Comparison of ENCODE assay signal across 9 mouse cellular contexts in genomic region chr7:139200108-139200507, GRCm38 (mm10). TPM values are rescaled to one million over a fixed set of nuclear protein-coding genes. Genes with fewer than 3 reads are reported as not detected.
DNase-seq lines count a peak whose midpoint lies in the region.
"Had no signal": no experiment of that assay in that cellular context is flagged by ENCODE, and none has a peak within 500 bp of the region (broad histone marks: within the 10 kb centered on the region; RNA-seq: fewer than 3 reads in every experiment).

No protein-coding gene starts in this region.

- DNase-seq in 416B (ENCODE audit: low read depth) (peak; percentile 48), MN1 (ENCODE audit: low spot score) (peak; percentile 78)
- peak; percentile 73 to 81 for DNase-seq in cerebellum, postnatal 36 days
- peak; percentile 30 for DNase-seq in heart, adult 8-10 months (ENCODE audit: low spot score)
- peak; percentile 79 to 86 for DNase-seq in kidney, postnatal 4 days
- peak; percentile 42 to 61 for DNase-seq in lung, postnatal 4 days
- DNase-seq in right cerebral cortex, postnatal 36 days (ENCODE audit: low spot score in 2 of 2), result peak; percentile 59 to 60
- DNase-seq in thymus, postnatal 0 days (ENCODE audit: low spot score), result no peak

RNA-seq across cellular contexts. Expression of gene Lrrc27, which starts 12.7 kb away (rescaled TPM):
- total RNA-seq in heart, adult 8-10 months (2022), result 10 to 100 TPM; 15.6 to 18.8 (median 16.4) TPM
- polyA plus RNA-seq in thymus, postnatal 0 days (2015; fragmentation: Nextera tagmentation; extraction: Ambion mirVana), result 1.9 and 2.4 TPM in 2 replicates
- polyA plus RNA-seq: erythroblast, embryonic 14.5 days had no signal

RNA-seq across cellular contexts. Expression of gene Stk32c, which starts 13.0 kb away (rescaled TPM):
- total RNA-seq in heart, adult 8-10 months (2022), result under 1 TPM; 0.41 to 0.92 (median 0.43) TPM
- not detected in 2 replicates for polyA plus RNA-seq in thymus, postnatal 0 days (2015; fragmentation: Nextera tagmentation; extraction: Ambion mirVana)
- polyA plus RNA-seq: erythroblast, embryonic 14.5 days had no signal

RNA-seq across cellular contexts. Expression of gene Pwwp2b, which starts 48.2 kb away (rescaled TPM):
- 10 to 100 TPM in 2 of 4 experiments, 1 to 10 TPM in 2; 8.1 to 12.5 (median 10.0) TPM for total RNA-seq in heart, adult 8-10 months (2022)
- 3.7 and 3.9 TPM in 2 replicates for polyA plus RNA-seq in thymus, postnatal 0 days (2015; fragmentation: Nextera tagmentation; extraction: Ambion mirVana)
- polyA plus RNA-seq: erythroblast, embryonic 14.5 days had no signal
